Mouse (Mus musculus) heart, embryonic 14.5 days (tissue): ENCODE results near the gene Selenof. TPM values are rescaled to one million over a fixed set of nuclear protein-coding genes. Genes with fewer than 3 reads are reported as not detected.
"Not testable (repeated sequence)": the region's sequence is repeated elsewhere in the genome, so short reads cannot be mapped to it uniquely, and the experiment has no call there.

Source experiments
- ATAC-seq: fragments of 200-750 bp; cut with Nextera tagmentation; 2 replicates; pipeline ENCODE4 v1.8.0; 2017; ENCODE audit warnings: low read depth, moderate TSS enrichment; ENCODE audit not compliant: insufficient number of reproducible peaks, insufficient read depth, low FRiP score
- H3K27ac ChIP-seq, 2 experiments: fragments of 200-500 bp in 1 of 2; fragments of 300-500 bp in 1 of 2; sonication (generic) in 1 of 2; replicated peaks in 1 of 2; 2 replicates each; pipeline ENCODE4 v1.5.1; 2012 to 2014; ENCODE audit warnings: low read depth in 2 of 2, low read length in 2 of 2, control low read depth in 1 of 2, mild to moderate bottlenecking in 1 of 2, mixed read lengths in 1 of 2; ENCODE audit not compliant: control insufficient read depth in 1 of 2, insufficient read depth in 1 of 2
- H3K27me3 ChIP-seq: fragments of 300-500 bp; sonication (generic); 2 replicates; pipeline ENCODE4 v1.6.1; 2014; ENCODE audit warnings: mild to moderate bottlenecking, low read length, control low read depth; ENCODE audit not compliant: control insufficient read depth, insufficient read depth
- H3K36me3 ChIP-seq: fragments of 300-500 bp; sonication (generic); 2 replicates; pipeline ENCODE4 v1.6.1; 2014; ENCODE audit warnings: mild to moderate bottlenecking, control low read depth, low read length, mixed read lengths; ENCODE audit not compliant: control insufficient read depth, insufficient read depth
- H3K4me1 ChIP-seq, 2 experiments: fragments of 200-500 bp in 1 of 2; fragments of 300-500 bp in 1 of 2; sonication (generic) in 1 of 2; 2 replicates each; pipeline ENCODE4 v1.6.1; 2012 to 2014; ENCODE audit warnings: low read length in 2 of 2, control low read depth in 1 of 2, mixed read lengths in 1 of 2; ENCODE audit not compliant: control insufficient read depth in 2 of 2, insufficient read depth in 2 of 2
- H3K4me2 ChIP-seq: fragments of 300-500 bp; sonication (generic); 2 replicates; pipeline ENCODE4 v1.6.1; 2014; ENCODE audit warnings: mild to moderate bottlenecking, low read length
- H3K4me3 ChIP-seq, 2 experiments: fragments of 200-500 bp in 1 of 2; fragments of 300-500 bp in 1 of 2; sonication (generic) in 1 of 2; 2 replicates each; pipeline ENCODE4 v1.5.1; 2012 to 2014; ENCODE audit warnings: low read length in 2 of 2, mild to moderate bottlenecking in 2 of 2, control low read depth in 1 of 2, low read depth in 1 of 2, moderate library complexity in 1 of 2; ENCODE audit not compliant: control insufficient read depth in 1 of 2, insufficient read depth in 1 of 2
- H3K9ac ChIP-seq: fragments of 300-500 bp; sonication (generic); 2 replicates; pipeline ENCODE4 v1.6.1; 2014; ENCODE audit warnings: mild to moderate bottlenecking, low read length
- H3K9me3 ChIP-seq: fragments of 300-500 bp; sonication (generic); 2 replicates; pipeline ENCODE4 v1.6.1; 2016; ENCODE audit warnings: low read length, control low read depth; ENCODE audit not compliant: control insufficient read depth
- WGBS: fragments of 180-500 bp; shearing (Covaris S2); extraction: QIAGEN DNeasy Blood & Tissue Kit; methylation state at CpG from one replicate; pipeline ENCODE4 v1.1.7; 2014; 5-methylcytosine and 5-hydroxymethylcytosine counted together
- polyA plus RNA-seq: library from polyadenylated mRNA; unstranded; fragments of >200 nt; fragmentation: Nextera tagmentation; extraction: Ambion mirVana; gene quantifications from 2 replicates; pipeline ENCODE4 v1.2.1, GENCODE M21; 2014

The Selenof gene
- polyA plus RNA-seq, 1 experiment from 2014 or later: 384 TPM

DNA sequence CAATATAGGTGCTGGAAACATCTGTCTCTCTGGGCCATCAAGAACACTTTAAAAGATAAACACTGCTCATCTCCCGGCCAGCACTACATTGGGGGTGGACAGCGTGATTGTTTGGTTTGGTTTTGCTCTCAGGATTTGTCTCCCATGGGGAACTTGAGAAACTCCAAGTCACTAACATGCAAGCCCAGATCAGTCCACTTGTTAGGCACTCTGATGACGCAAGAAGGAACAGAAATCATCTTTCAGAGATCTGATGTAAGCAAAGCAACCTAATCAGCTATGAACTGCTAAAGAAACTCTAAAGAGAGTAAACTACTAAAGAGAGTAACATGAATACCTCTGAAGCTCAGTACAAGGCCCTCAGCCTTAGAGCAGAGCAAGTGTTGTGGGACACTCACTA is 33.5 kb downstream of the Selenof start:
- no peak for ATAC-seq
- Histone ChIP-seq H3K27ac (no peak overlapping the region), H3K4me3 (no peak overlapping the region), H3K4me2 (no peak overlapping the region), H3K36me3 (peaks cover 17% of the 10 kb centered on the region), H3K9ac (no peak overlapping the region), H3K9me3 (no peaks in the 10 kb centered on the region), H3K27me3 (no peaks in the 10 kb centered on the region), H3K4me1 (peaks cover 4 to 18% of the 10 kb centered on the region in 2 experiments)
- 66% methylated on average over 3 of the region's 3 CpGs for WGBS

DNA sequence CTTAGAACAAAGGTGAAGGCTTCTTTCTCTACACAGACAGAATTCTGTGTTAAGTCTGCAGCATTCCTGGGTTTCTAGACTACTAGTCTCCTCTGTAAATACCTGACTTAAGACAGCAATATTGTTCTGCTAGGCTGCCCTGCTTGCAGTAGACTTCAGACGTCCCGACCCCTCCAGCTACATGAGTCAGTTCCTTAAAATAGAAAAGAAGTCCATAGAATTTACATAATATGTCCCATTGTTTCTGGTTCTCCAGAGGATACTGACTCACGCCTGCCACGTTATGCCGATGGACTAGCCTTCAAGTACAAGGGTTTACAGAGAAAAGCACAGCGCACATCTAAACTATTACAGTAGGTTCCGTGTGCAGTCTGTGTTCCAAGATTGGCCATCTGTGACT is 34.1 kb downstream of the Selenof start:
- Histone ChIP-seq H3K4me2 (no peak overlapping the region), H3K9ac (no peak overlapping the region), H3K9me3 (no peaks in the 10 kb centered on the region), H3K4me1 (peaks cover 4 to 18% of the 10 kb centered on the region in 2 experiments), H3K27ac (peak overlapping the region; percentile 4 to 57; a peak in 1 of 4 replicates), H3K27me3 (no peaks in the 10 kb centered on the region), H3K36me3 (peaks cover 14% of the 10 kb centered on the region), H3K4me3 (no peak overlapping the region)
- 0 out of 2 replicates have a peak, but pooled peaks have one; percentile 26 for ATAC-seq
- 30% methylated on average over 7 of the region's 7 CpGs for WGBS

DNA sequence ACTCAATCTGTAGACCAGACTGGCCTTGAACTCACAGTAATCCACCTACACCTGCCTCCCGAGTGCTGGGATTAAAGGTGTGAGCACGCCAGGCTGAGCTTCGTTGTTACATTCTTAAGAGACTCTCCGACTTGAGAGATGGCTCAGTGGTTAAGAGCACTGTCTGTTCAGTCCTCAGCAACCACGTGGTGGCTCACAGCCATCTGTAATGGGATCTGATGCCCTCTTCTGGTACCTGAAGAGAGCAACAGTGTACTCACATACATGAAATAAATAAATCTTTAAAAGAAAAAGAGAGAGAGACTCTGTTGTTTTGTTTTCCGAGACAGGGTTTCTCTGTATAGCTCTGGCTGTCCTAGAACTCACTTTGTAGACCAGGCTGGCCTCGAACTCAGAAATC is 35.7 kb downstream of the Selenof start:
- peaks cover 4 to 18% of the 10 kb centered on the region in 2 experiments for H3K4me1 ChIP-seq
- not testable (repeated sequence) for ATAC-seq, H3K4me2 ChIP-seq, H3K9me3 ChIP-seq, H3K9ac ChIP-seq, H3K27ac ChIP-seq, H3K36me3 ChIP-seq, H3K4me3 ChIP-seq, H3K27me3 ChIP-seq
- WGBS: 64% methylated on average over 7 of the region's 7 CpGs

DNA sequence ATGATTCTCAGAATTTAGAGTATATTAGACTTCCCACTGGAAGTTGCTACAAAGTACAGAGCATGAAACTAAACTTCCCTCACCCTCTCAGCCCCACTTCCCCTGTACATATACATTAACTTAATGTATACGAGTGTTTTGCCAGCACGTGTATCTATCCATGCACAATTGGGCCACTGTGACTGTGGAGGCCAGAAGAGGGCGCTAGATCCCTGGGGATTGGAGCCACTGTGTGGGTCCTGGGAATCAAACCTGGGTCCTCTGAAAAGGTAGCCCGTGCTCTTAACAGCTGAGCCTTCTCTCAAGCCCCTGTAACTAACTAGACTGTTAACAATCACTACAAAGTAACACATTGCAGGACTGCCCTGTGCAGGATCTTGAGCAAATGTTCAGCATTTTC is 36.3 kb downstream of the Selenof start:
- Histone ChIP-seq H3K27me3 (no peaks in the 10 kb centered on the region), H3K4me3 (no peak overlapping the region), H3K9me3 (no peaks in the 10 kb centered on the region), H3K4me1 (peaks cover 4 to 18% of the 10 kb centered on the region in 2 experiments), H3K27ac (no peak overlapping the region), H3K36me3 (no peaks in the 10 kb centered on the region), H3K9ac (no peak overlapping the region), H3K4me2 (no peak overlapping the region)
- 67% methylated on average over 4 of the region's 4 CpGs for WGBS
- no peak for ATAC-seq

DNA sequence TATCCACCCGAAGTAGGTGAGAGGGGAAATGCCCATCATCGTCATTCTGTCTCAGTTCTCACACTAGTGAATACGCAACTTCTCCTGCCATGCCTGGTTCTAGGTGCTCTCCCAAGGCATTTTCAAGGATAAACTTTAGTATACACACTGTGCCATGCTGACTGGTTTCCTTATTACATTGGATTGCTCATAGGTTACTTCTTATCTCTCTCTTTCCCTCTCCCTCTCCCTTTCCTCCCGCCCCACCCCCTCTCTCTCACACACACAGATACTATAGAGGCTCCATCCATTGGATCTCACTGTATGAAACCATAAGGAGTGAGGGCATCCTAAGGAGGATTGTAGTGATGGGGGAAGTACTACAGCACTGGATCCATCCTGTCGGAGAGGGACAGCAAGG is 38.0 kb downstream of the Selenof start:
- Histone ChIP-seq H3K9me3 (no peaks in the 10 kb centered on the region), H3K27ac (no peak overlapping the region), H3K36me3 (no peaks in the 10 kb centered on the region), H3K4me2 (no peak overlapping the region), H3K4me3 (no peak overlapping the region), H3K9ac (no peak overlapping the region), H3K4me1 (peaks cover 2 to 14% of the 10 kb centered on the region in 2 experiments; a peak in 3 of 4 replicates), H3K27me3 (no peaks in the 10 kb centered on the region)
- 83% methylated on average over 5 of the region's 5 CpGs for WGBS
- ATAC-seq: no peak

DNA sequence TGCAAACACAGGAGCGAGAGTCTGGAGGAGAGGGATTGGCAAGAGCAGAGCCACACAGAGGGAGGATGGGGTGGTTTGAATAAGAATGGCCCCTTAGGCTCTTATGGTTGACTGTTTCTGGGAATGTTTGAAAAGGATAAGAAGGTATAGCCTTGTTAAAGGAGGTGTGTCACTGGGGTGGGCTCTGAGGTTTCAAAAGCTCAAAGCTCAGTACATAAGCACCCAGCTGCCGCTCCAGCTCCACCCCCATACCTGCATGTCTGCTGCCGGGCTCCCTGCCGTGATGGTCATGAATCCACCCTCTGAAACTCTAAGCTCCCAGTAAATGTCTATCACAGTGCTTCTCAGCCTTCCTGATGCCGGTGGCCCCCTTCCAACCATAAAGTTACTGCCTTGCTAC is 40.7 kb downstream of the Selenof start:
- WGBS: 39% methylated on average over 5 of the region's 5 CpGs
- Histone ChIP-seq H3K9me3 (no peaks in the 10 kb centered on the region), H3K4me1 (peaks cover 7 to 11% of the 10 kb centered on the region in 2 experiments), H3K4me3 (no peak overlapping the region), H3K9ac (no peak overlapping the region), H3K4me2 (no peak overlapping the region), H3K27ac (no peak overlapping the region), H3K27me3 (no peaks in the 10 kb centered on the region), H3K36me3 (no peaks in the 10 kb centered on the region)
- ATAC-seq: no peak

DNA sequence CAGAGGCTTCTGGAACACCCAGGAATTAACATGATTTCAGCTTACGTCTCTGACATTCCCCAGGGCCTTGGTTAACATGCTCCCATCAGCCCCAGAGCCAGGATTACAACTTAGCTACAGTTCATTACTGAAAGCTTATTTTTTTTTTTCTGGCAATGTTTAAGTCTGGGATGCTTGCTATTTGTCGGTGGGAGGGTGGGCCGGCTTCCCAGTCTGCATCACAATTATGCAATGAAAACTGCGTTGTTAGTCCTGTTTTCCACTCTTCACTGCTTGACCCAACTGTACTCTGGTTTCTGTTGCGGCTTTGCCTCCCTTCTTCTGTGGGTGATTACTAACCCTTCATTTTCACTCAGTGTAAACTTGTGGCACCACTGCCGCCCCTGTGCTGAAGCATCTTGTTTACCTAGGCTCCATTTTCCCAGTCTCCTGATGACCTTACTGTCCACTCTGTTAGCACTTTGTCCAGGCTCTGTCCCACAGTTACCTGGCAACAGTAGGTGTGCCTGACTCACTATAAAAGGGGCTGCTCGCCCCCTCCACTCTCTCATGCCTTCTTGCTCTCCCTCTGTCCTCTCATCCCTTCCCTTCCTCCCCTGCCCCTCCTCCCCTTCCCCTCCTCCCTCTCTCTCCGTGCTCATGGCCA is 41.6 kb downstream of the Selenof start:
- 67% methylated on average over 8 of the region's 8 CpGs for WGBS
- Histone ChIP-seq H3K27me3 (no peaks in the 10 kb centered on the region), H3K4me2 (no peak overlapping the region), H3K9me3 (no peaks in the 10 kb centered on the region), H3K4me3 (no peak overlapping the region), H3K9ac (no peak overlapping the region), H3K4me1 (peaks cover 8 to 16% of the 10 kb centered on the region in 2 experiments), H3K27ac (no peak overlapping the region), H3K36me3 (no peaks in the 10 kb centered on the region)
- no peak for ATAC-seq

DNA sequence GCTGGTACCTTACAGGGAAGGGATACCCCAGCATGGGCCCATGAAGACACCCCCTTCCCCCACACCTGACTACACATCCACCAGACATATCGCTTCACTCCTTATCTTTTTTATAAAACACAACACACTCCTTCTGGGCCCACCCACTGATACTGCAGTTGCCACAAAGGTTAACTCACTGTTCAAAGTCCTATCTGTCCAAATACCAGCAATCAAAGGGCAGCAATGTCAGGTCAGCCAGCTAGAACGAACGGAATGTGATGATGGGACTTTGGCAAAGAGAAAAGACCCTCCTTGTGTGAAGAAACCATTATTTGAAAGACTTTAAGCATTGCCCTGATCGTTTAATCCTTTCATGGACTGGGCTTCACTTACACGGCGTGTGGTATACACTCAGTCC is 42.3 kb downstream of the Selenof start:
- H3K4me2 ChIP-seq: no peak overlapping the region
- no peaks in the 10 kb centered on the region for H3K9me3 ChIP-seq
- peaks cover 11 to 21% of the 10 kb centered on the region in 2 experiments for H3K4me1 ChIP-seq
- H3K27ac ChIP-seq: no peak overlapping the region
- 59% methylated on average over 6 of the region's 6 CpGs for WGBS
- H3K27me3 ChIP-seq: no peaks in the 10 kb centered on the region
- ATAC-seq: no peak
- H3K36me3 ChIP-seq: no peaks in the 10 kb centered on the region
- no peak overlapping the region for H3K4me3 ChIP-seq
- H3K9ac ChIP-seq: no peak overlapping the region
